Mouse (Mus musculus) olfactory bulb, adult 2 months (tissue): ENCODE results near the gene 1810009A15Rik.

Experiments used
- CTCF ChIP-seq: fragments of 200-500 bp; IDR thresholded peaks from 2 replicates; pipeline ENCODE4 v1.5.1; 2012; ENCODE audit warnings: low read depth, mild to moderate bottlenecking, low read length, moderate library complexity; ENCODE audit not compliant: insufficient read depth
- POLR2A ChIP-seq: fragments of 200-500 bp; IDR thresholded peaks from 2 replicates; pipeline ENCODE4 v1.6.1; 2012; ENCODE audit warnings: mild to moderate bottlenecking, low read depth, low read length, moderate library complexity; ENCODE audit not compliant: insufficient read depth

GRCm38 (mm10) chr19:8880311-8881033, 8.2 kb upstream of the 1810009A15Rik start, which contains the start of gene Uqcc3:
- TF ChIP-seq CTCF (no peak), POLR2A (peak; percentile 49)
